Comparison of ENCODE assay signal across 39 mouse cellular contexts in genomic region chr14:54868026-54868425, GRCm38 (mm10). TPM values are rescaled to one million over a fixed set of nuclear protein-coding genes. Genes with fewer than 3 reads are reported as not detected.
"Had no signal": no experiment of that assay in that cellular context is flagged by ENCODE, and none has a peak within 500 bp of the region (broad histone marks: within the 10 kb centered on the region; RNA-seq: fewer than 3 reads in every experiment).

No protein-coding gene starts in this region.

- H3K36me3 ChIP-seq: heart, embryonic 12.5 days; heart, embryonic 13.5 days; heart, embryonic 15.5 days; hindbrain, embryonic 10.5 days; hindbrain, embryonic 12.5 days; hindbrain, embryonic 13.5 days; hindbrain, embryonic 15.5 days; intestine, embryonic 15.5 days had no signal

- H3K27ac ChIP-seq: heart, embryonic 13.5 days; heart, embryonic 15.5 days; hindbrain, embryonic 10.5 days; hindbrain, embryonic 12.5 days; hindbrain, embryonic 13.5 days; hindbrain, embryonic 14.5 days; hindbrain, embryonic 15.5 days; hindbrain, postnatal 0 days; intestine, embryonic 15.5 days; kidney, postnatal 0 days; layer of hippocampus, adult 2 months; left cerebral cortex, adult 2 months had no signal

- H3K9me3 ChIP-seq: heart, embryonic 12.5 days; heart, embryonic 13.5 days; heart, embryonic 15.5 days; hindbrain, embryonic 10.5 days; hindbrain, embryonic 12.5 days; hindbrain, embryonic 13.5 days; hindbrain, embryonic 15.5 days; intestine, embryonic 15.5 days had no signal

- H3K27me3 ChIP-seq: heart, embryonic 12.5 days; heart, embryonic 13.5 days; heart, embryonic 15.5 days; hindbrain, embryonic 12.5 days; hindbrain, embryonic 13.5 days; hindbrain, embryonic 15.5 days; intestine, embryonic 15.5 days had no signal

- H3K4me2 ChIP-seq: heart, embryonic 11.5 days; heart, embryonic 12.5 days; heart, embryonic 13.5 days; heart, embryonic 15.5 days; hindbrain, embryonic 12.5 days; hindbrain, embryonic 13.5 days; hindbrain, embryonic 14.5 days; hindbrain, embryonic 15.5 days; intestine, embryonic 15.5 days had no signal

- H3K4me3 ChIP-seq: heart, embryonic 12.5 days; heart, embryonic 13.5 days; heart, embryonic 15.5 days; hindbrain, embryonic 10.5 days; hindbrain, embryonic 12.5 days; hindbrain, embryonic 13.5 days; hindbrain, embryonic 15.5 days; intestine, embryonic 15.5 days; layer of hippocampus, adult 2 months; left cerebral cortex, adult 2 months had no signal

- H3K9ac ChIP-seq: heart, embryonic 12.5 days; heart, embryonic 13.5 days; heart, embryonic 15.5 days; hindbrain, embryonic 12.5 days; hindbrain, embryonic 13.5 days; hindbrain, embryonic 14.5 days; hindbrain, embryonic 15.5 days; intestine, embryonic 15.5 days had no signal

- ATAC-seq: hindbrain, embryonic 16.5 days; hindbrain, postnatal 0 days; inflammation-experienced regulatory T-cells, adult 6 months; intestine, embryonic 15.5 days; intestine, embryonic 16.5 days; intestine, postnatal 0 days had no signal

- H3K4me1 ChIP-seq: intestine, embryonic 15.5 days had no signal

- DNase-seq: heart, postnatal 10 days; heart, postnatal 36 days; heart, postnatal 4 days; kidney, adult 11 months; kidney, adult 18-20 months; kidney, adult 2 months; kidney, adult 8-10 months; kidney, adult 9 months; kidney, postnatal 10 days; kidney, postnatal 14 days; kidney, postnatal 25 days; kidney, postnatal 36 days; kidney, postnatal 4 days; layer of hippocampus, adult 9-11 months; layer of hippocampus, postnatal 36 days had no signal

RNA-seq across cellular contexts. Expression of gene Gm20521, which starts 15.2 kb away (rescaled TPM):
- total RNA-seq: hematopoietic stem cell, adult 5-6 weeks; left cerebral cortex, adult 18-20 months had no signal
- polyA plus RNA-seq: heart, embryonic 12.5 days; heart, embryonic 13.5 days; heart, embryonic 14.5 days; heart, embryonic 15.5 days; heart, embryonic 16.5 days; hindbrain, embryonic 10.5 days; hindbrain, embryonic 11.5 days; hindbrain, embryonic 14.5 days; hindbrain, embryonic 15.5 days; kidney, adult 2 months; kidney, embryonic 14.5 days had no signal
